12 mouse cellular contexts compared by ENCODE assay signal in the genomic region with DNA sequence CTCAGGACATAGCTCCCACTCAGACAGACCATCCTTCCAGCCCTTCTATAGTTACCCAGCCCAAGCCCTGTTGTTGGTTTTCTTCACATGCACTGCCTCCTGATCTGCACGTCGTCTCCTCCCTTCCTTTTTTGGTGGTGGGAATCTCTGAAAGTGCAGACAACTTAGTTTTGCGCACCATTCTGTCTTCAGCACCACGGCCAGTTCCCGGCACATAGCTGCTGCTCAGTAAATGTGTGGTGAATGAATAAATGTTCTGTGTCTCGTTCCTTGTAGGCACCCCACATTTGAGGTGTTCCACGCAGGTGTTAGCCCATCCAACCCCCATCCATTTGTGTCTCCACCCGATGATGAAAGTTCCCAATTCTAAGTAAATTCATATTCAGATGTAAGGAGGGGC. TPM values are rescaled to one million over a fixed set of nuclear protein-coding genes. Genes with fewer than 3 reads are reported as not detected.
DNase-seq lines count a peak whose midpoint lies in the region; ATAC-seq and TF ChIP-seq lines count a peak whose summit lies in the region.
"Had no signal": no experiment of that assay in that cellular context is flagged by ENCODE, and none has a peak within 500 bp of the region (broad histone marks: within the 10 kb centered on the region; RNA-seq: fewer than 3 reads in every experiment).

No protein-coding gene starts in this region.

- no peak for ATAC-seq in kidney, embryonic 14.5 days (ENCODE audit: low FRiP score, low TSS enrichment)
- ATAC-seq in embryonic facial prominence, embryonic 11.5 days (replicated peaks; ENCODE audit: insufficient number of reproducible peaks, low FRiP score, low TSS enrichment, low read depth): no peak

- intact Hi-C loops in left cerebral cortex, postnatal 25 days (cut with DNase I): no loop called here

- DNase-seq in kidney, adult 2 months: peak; percentile 8
- peak; percentile 42 for DNase-seq in 3T3-L1 (ENCODE audit: low read depth, low spot score)
- peak; percentile 36 for DNase-seq in Muller cell, postnatal 12 days (ENCODE audit: inconsistent ontology term)
- peak; percentile 67 for DNase-seq in embryonic facial prominence, embryonic 11.5 days (ENCODE audit: low spot score)
- no peak for DNase-seq in left cerebral cortex, postnatal 25 days (ENCODE audit: low spot score in 2 of 2)
- no peak for DNase-seq in thymus, postnatal 0 days (ENCODE audit: low spot score)
- no peak for DNase-seq in layer of hippocampus, postnatal 36 days
- DNase-seq: cerebellum, adult 18-20 months; heart, adult 2 months had no signal

- H3K36me3 ChIP-seq in kidney, adult 2 months (ENCODE audit: control insufficient read depth, insufficient read depth, low read length): no peaks in the 10 kb centered on the region
- no peaks in the 10 kb centered on the region for H3K36me3 ChIP-seq in kidney, embryonic 14.5 days (ENCODE audit: control insufficient read depth, insufficient read depth, low read length)
- H3K36me3 ChIP-seq in embryonic facial prominence, embryonic 11.5 days (replicated peaks; ENCODE audit: control insufficient read depth, insufficient read depth, low read depth, low read length): no peaks in the 10 kb centered on the region
- H3K36me3 ChIP-seq: forebrain, embryonic 10.5 days had no signal

- H3K9ac ChIP-seq in kidney, embryonic 14.5 days (ENCODE audit: low read depth, low read length): no peak overlapping the region
- no peak overlapping the region for H3K9ac ChIP-seq in embryonic facial prominence, embryonic 11.5 days (replicated peaks; ENCODE audit: low read length)

- no peak overlapping the region for H3K4me3 ChIP-seq in kidney, adult 2 months (ENCODE audit: insufficient read depth, low read depth, low read length)
- H3K4me3 ChIP-seq in kidney, embryonic 14.5 days (ENCODE audit: low read length): no peak overlapping the region
- H3K4me3 ChIP-seq in embryonic facial prominence, embryonic 11.5 days (ENCODE audit: low read depth, low read length): no peak overlapping the region
- H3K4me3 ChIP-seq: forebrain, embryonic 10.5 days; heart, adult 2 months; megakaryocyte, embryonic 14.5 days had no signal

- no peak for TF ChIP-seq CTCF in kidney, adult 2 months (conservative IDR thresholded peaks at IDR 0.05; ENCODE audit: insufficient read depth, insufficient read length, low read depth, low read length)

- TF ChIP-seq POLR2A in kidney, adult 2 months (IDR thresholded peaks at IDR 0.05; ENCODE audit: low read depth, low read length): no peak

- H3K27ac ChIP-seq in kidney, adult 2 months (ENCODE audit: insufficient read depth, low read depth, low read length): no peak overlapping the region
- H3K27ac ChIP-seq in kidney, embryonic 14.5 days (ENCODE audit: low read depth, low read length): no peak overlapping the region
- H3K27ac ChIP-seq in embryonic facial prominence, embryonic 11.5 days (replicated peaks; ENCODE audit: low read depth, low read length): no peak overlapping the region
- H3K27ac ChIP-seq: forebrain, embryonic 10.5 days; heart, adult 2 months had no signal

- H3K4me2 ChIP-seq in kidney, embryonic 14.5 days (replicated peaks; ENCODE audit: low read depth, low read length): no peak overlapping the region
- no peak overlapping the region for H3K4me2 ChIP-seq in embryonic facial prominence, embryonic 11.5 days (ENCODE audit: low read depth, low read length)

- 42% methylated on average over 8 of the region's 8 CpGs for WGBS in kidney, adult 2 months
- WGBS in kidney, embryonic 14.5 days: 41% methylated on average over 8 of the region's 8 CpGs
- 41% methylated on average over 8 of the region's 8 CpGs for WGBS in embryonic facial prominence, embryonic 11.5 days

- no peaks in the 10 kb centered on the region for H3K4me1 ChIP-seq in kidney, adult 2 months (ENCODE audit: control insufficient read depth, insufficient read depth, low read length)
- no peaks in the 10 kb centered on the region for H3K4me1 ChIP-seq in kidney, embryonic 14.5 days (ENCODE audit: control insufficient read depth, insufficient read depth, low read length)
- no peaks in the 10 kb centered on the region for H3K4me1 ChIP-seq in embryonic facial prominence, embryonic 11.5 days (ENCODE audit: control insufficient read depth, insufficient read depth, low read length)
- H3K4me1 ChIP-seq: megakaryocyte, embryonic 14.5 days had no signal

- no peaks in the 10 kb centered on the region for H3K27me3 ChIP-seq in kidney, adult 2 months (replicated peaks; ENCODE audit: control insufficient read depth, insufficient read depth, low read length)
- no peaks in the 10 kb centered on the region for H3K27me3 ChIP-seq in kidney, embryonic 14.5 days (ENCODE audit: control insufficient read depth, insufficient read depth, low read length)
- H3K27me3 ChIP-seq in embryonic facial prominence, embryonic 11.5 days (ENCODE audit: control insufficient read depth, insufficient read depth, low read length): no peaks in the 10 kb centered on the region

- no peaks in the 10 kb centered on the region for H3K9me3 ChIP-seq in kidney, embryonic 14.5 days (ENCODE audit: control insufficient read depth, low read length)
- H3K9me3 ChIP-seq in embryonic facial prominence, embryonic 11.5 days (replicated peaks; ENCODE audit: control insufficient read depth, low read length): no peaks in the 10 kb centered on the region
- H3K9me3 ChIP-seq: forebrain, embryonic 10.5 days; megakaryocyte, embryonic 14.5 days had no signal

RNA-seq across cellular contexts. Expression of a gene that starts 35.0 kb away (rescaled TPM):
- polyA plus RNA-seq in kidney, adult 2 months (2012; rRNA removed): 5.0 TPM in 2 replicates
- 1.5 and 2.8 TPM in 2 replicates for polyA plus RNA-seq in kidney, embryonic 14.5 days (2014; fragmentation: Nextera tagmentation; extraction: Ambion mirVana)
- polyA plus RNA-seq in embryonic facial prominence, embryonic 11.5 days (2014; fragmentation: Nextera tagmentation; extraction: Ambion mirVana): 0.53 and 0.59 TPM in 2 replicates
- total RNA-seq in left cerebral cortex, postnatal 25 days (2021): 10 to 100 TPM; 49.4 to 55.7 TPM
- polyA plus RNA-seq in thymus, postnatal 0 days (2015; fragmentation: Nextera tagmentation; extraction: Ambion mirVana): 0.05 TPM in 2 replicates
- total RNA-seq in layer of hippocampus, postnatal 36 days (2021): 10 to 100 TPM; 55.8 to 56.4 TPM

Comparison
In these comparisons a context has a peak if more than half of its experiments do, and no peak if none do; other contexts are left out.
1. DNase-seq: peak in kidney, adult 2 months (single experiment), 3T3-L1 (single experiment), Muller cell, postnatal 12 days (single experiment) and embryonic facial prominence, embryonic 11.5 days (single experiment); none in left cerebral cortex, postnatal 25 days (0 of 2), thymus, postnatal 0 days (single experiment) and layer of hippocampus, postnatal 36 days (0 of 2).